Mouse (Mus musculus) lung, postnatal 36 days (tissue): ENCODE results near the gene Fli1.

Experiments
- DNase-seq: peaks from one replicate; pipeline ENCODE4 v3.0.0; 2022; ENCODE audit warnings: mixed read lengths

The Fli1 gene

DNA sequence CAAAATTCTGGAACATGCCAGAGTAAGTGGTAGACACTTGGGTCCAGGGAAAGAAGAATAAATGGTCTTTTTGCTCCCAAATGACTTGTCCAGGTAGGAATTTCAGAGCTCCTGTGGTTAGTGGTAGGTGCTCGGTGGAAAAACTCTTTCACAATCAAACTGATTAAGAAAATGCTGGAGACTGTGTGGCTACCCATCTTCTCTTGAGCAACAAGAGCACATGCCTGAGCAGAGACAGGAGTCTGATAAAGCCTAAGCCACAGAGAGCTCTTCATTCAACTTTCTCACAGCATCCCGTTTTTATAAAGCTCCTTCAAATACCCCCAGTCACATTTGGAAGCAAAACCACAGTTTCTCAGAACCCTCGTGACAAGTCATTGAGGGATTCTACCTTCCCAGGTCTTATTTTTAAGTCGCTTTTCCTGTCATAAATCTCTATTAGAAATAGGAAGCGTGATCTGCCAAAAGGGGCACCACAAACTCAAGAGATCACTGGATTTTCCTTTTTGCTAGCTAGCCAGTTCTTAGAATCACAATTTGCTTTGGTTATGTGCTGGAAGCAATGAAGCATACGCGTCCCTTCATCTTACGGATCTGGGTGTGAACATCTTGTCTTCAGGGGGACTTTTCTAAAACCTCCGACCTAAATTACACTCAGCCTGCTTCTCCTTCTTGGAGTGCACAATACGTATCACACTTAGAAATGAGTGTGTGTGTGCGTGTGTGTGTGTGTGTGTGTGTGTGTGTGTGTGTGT, 40.2 kb downstream of the Fli1 start:
- DNase-seq = no peak

DNA sequence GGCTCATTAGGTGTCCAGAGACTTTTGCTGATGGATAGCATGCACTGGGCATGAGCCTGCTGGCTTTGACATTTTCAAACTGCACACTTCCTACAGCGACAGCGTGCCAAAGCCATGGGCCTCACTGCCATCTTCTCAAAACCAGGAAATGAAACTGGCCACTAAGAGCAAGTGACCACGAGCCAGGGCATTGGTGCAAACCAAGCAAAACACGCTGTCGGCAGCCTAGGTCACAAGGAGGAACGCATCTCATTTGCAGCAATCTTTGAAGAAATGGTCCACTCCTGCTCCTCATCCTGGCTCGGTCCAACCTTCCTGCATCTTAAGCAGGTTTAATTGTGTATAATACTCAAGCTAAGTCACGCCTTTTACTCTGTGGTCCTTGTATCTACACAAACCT, 41.8 kb downstream of the Fli1 start:
- DNase-seq = peak; percentile 68

DNA sequence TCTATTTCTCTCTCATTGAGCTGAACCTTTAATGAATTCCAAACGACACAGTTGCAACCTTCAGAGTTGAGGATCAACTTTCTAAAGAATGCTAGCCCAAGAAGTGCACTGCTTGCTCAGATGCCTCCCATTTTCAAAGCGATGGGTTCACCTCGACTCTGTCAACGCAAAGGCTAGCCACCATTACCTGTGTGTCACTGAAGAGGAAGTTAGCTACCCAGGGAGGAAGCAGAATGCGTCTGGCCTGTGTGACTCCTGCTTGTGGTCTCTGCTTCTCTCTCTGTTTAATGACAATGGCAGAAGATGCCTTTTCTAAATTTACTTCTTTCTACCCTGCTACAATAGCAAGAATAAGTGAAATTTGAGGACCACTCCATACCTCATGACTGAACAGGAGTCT, 42.6 kb downstream of the Fli1 start:
- peak; percentile 47 for DNase-seq

DNA sequence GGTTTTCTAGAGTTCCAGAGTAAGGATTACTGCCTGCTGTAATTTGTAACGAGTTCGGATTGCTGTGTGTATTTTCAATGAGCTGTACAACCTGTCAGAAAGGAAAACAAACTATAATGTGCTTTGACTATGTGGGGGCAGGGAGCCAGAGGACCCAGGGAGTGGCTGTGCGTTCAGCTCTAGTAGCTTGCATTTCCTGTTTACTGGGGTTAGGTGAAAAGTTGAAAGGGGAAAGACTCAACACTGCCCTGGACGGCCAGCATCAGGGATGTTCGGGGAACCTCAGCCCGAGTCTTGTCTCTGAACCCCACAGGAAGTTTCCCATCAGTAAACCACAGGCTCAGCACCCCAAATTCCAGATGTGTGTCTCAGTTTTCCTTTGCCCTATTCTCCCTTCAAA, 43.2 kb downstream of the Fli1 start:
- DNase-seq = peak; percentile 58

DNA sequence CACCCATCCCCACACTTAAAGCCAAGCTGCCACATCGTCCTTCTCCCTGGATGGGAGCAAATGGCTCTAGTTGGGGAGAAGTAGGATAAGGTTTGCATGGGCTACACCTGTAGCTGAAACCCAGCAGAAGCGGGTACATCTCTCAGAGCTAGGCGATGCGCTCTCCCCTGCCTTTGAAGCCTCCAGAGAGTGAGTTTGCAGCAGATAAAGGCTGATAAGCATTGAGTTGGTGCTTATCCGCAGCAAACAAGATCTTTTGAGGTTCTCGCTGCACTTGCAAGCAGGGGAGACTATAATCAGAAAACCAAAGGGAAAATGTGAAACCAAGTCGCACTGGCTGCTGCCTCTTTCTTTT, 47.0 kb downstream of the Fli1 start:
- no peak for DNase-seq

DNA sequence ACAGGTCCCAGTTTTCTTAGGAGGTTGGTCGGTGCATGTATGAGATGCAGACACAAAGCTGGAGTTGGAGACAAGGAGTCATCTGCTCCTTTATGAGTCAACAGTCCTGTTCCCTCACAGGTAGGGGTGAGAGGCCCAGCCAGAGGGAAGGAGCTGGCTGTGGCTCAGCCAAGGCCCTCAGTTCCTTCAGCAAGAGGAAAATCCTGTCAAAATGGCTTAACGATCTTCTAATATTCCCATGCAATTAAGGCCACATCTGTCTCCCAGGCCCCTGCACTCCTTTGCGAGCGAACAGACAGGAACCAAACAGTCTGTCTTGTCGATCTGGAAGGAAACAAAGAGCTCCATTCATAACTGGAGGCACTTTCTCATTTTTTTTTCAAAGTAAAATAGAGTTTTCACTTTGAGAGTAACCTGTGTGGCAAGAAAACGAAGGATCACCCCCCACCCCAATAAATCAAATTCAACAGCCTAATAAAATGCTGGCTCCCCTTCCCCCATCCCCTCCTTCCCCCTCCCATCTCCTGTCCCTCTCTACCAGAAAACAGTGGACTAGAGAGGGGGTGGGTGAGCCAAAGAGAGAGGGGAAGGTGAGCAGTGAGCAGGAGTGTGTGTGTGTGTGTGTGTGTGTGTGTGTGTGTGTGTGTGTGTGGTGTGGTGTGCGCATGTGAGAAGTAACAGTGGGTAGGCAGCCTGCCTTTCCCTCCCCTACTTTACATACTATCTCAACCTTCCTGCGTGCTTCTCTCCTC, 47.6 kb downstream of the Fli1 start:
- DNase-seq = no peak

DNA sequence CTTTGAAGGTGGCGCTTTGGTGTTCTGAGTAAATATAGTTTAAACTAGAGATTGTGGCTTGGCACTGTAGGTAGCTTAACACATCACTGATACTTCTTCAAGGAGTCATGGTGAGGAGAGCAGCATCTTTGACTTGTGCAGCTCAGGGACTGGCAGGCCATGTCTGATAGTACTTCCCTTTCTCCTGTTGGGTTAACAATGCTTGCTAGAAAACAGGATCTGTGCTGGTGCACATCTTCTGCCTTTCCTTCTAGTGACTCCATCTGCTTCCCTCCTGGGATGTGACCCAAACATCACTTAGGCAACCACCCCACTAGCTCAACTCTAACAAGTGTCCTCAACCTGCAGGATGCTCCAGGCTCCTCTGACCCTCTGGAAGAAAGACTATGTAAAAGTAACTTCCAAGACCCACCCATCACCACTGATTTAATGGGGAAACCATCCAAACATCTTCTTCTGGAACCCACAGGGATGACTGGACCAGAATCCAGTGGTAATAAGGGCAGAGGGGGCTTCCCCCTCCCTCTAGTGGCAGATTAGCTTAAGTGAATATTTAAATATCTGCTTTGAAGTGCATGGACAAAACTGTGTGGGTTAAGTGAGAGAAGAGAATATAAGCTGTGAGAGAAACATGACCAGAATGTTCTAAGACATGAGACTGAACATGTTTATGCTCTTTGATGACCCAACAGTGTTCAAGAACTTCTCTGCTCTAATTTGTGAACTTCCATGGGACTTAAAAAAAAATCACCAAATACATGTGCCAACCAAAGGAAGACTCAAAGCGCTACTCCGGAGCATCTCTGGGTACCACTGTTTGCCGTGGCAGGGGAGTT, 48.9 kb downstream of the Fli1 start:
- DNase-seq = no peak

DNA sequence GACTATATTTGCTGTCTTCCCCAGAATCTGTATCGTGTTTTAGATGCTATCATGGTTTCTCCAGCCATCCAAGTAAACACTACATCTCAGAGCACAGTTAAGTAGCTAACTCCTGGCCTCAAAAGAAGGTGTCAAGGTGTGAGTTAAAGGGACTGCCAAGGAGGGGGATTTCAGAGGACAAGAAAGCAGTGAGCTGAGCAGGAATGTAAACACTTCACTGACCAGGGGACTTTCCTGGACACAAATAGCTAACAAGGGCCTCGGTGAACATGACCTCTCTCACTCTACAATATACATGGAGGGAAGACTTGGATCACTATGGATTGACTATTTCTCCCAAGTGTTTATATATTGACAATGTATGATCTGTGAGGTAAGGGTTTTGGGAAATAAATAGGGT, 49.9 kb downstream of the Fli1 start:
- DNase-seq = no peak

DNA sequence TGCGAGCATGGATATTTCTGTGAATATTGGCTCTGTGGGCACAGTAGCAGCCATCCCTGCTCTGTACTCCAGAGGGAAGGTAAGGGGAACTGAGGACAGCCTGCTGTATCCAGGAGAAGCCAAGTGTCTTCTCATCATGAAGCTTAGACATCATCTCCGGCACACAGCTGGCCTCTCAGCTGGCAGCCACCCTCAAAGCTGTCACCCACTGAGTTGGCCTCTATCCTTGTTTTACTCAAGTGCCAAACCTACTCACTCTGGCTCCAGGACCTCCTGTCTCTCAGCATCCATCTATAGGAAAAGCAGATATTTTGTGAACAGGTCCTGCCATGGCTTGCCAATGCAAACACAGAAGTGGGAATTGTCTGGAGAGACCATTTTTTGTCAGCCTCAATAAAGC, 51.2 kb downstream of the Fli1 start:
- DNase-seq = no peak

DNA sequence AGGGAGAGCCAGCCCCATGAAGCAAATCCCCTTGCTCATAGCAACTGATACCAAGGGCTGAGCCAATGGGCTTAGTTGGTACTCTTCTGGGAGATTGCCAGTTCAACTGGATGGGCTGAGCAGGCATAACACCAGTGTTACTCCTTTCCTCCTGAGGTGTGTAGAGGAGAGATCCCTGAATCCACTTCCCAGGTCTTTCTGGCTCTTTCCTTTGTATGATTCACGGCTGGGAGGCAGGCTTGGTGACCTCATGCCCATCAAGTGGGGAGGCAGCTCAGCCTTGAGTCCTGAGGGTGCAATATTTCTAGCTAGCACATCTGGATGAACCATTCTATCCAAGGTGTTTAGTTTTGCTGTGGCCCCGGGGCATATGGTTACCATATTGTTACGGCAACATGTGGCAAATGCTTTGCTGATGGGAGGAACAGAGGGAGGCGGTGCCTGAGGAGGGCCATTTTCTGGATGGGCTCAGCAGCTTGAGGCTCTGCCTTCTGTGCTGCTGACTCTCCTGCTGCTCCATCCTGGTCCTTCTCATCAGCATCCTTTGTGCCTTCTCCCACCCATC, 52.8 kb downstream of the Fli1 start:
- DNase-seq = no peak

DNA sequence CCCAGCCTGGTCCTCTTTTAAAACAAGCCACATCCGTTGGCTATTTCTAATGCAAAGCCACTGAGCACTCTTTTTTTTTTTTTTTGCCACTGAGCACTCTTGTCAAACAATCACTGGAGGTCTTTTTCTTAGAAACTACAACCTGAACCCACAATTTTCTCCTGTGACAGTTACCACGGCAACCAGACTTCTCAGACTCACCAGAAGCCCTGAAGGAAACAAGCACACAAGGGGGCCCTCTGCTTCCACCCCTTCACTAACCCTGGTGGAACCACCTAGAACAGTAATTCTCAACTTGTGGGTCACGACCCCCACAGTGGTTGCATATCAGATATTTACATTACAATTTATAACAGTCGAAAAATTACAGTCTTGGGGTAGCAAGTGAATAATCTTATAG, 53.3 kb downstream of the Fli1 start:
- no peak for DNase-seq

DNA sequence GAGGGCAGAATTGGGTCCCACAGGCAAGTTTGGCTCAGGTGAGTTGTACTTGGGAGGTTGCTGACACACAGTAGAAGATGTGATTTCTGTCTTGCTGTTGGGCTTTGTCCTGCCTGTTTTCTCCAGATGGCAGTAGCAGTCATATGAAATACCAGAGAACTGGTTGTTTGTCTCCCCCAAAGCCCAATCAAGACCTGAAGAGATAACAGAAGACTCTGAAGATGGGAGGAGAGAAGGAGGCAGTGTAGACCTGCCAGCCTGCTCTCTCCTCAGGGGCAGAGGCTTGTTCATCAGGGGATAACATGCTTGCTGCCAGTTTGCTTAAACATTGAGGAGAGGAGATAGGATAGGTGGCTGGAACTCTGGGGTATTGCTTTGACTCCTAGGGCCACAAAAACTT, 54.0 kb downstream of the Fli1 start:
- no peak for DNase-seq

DNA sequence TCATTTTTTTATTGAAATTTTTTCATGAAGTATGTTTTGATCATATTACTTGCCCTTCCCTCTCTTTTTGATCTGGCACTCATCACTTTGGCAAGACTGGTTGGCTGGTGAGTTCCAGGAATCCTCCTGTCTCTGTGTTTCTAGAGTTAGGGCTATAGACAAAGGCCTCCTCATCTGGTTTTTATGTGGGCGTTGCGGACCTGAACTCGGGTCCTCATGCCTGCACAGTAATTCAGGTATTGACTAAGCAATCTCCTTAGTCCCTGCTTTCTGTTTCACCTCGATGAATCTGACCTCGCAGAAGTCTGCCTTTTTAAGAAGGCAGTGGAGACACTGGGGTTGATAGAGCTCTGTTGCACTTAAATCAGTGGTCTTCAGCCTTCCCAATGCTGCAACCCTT, 54.8 kb downstream of the Fli1 start:
- no peak for DNase-seq

DNA sequence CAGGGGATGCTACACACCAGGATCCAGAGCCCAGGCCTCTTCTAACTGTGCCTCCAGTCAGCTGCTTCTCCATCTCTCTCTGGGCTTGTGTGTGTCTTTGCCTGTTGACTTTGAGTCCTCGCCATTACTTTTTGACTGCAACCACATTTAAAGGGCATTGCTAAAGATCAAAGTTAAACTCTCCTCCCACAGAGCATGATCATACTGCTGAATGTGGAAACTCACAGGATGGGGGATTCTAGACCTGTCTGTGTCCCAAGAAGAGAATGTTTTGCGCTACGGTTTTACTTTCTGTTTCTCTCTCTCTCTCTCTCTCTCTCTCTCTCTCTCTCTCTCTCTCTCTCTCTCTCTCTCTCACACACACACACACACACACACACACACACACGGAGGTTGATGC, 55.3 kb downstream of the Fli1 start:
- DNase-seq = no peak

DNA sequence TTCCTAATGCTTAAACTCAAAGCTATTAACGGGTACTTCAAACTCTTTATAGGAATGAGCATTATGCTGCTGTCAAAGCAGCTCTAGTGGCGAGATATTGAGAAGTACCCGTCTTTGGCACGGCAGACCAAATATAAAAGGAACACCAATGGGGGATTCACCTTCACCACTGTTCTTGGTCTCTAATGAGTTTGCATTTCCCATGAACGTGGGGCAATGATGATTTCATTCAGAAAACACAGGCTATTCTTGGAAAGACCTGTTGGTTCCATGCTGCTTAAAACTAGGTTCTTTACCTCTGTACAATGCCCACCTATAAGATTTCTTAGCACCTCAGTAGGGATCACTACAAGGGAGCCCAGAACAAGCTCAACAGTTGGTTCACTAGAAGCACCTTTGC, 62.2 kb downstream of the Fli1 start:
- no peak for DNase-seq

DNA sequence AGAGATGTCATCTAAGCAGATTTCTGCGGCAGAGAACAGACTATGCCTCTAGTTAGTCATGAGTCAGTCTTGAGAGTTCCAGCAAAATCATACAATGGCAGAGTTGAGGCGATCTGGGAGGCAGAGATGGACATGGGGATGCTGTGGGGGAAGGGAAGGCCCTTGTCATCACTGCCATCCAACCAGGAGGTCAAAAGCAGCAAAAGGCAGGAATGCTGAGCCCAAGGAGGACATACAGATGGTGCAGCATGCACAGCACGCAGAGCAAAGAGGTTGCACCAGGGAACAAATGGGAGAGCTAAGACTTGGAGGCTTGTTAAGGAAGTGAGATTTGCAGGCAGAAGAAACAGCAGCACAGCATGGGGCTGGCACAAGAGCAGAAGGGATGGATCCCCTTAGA, 63.9 kb downstream of the Fli1 start:
- no peak for DNase-seq

DNA sequence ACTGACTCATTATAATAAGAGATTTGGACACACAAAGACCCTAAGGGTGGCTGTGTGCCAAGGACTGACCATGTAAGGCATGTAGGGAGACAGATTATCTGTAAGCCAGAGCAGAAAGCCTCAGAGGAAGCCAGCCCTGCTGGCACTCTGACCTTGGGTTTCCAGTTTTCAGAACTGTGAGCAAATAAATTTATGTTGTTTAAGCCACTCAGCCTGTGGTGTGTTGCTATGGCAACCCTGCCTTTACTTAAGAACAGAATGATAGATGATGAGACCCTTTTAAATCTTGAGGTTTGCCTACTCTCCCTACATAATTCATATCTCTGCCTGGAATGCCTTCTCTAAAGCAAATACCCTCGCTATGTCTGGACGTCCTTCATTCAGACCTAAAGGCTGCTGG, 64.6 kb downstream of the Fli1 start:
- DNase-seq = no peak

DNA sequence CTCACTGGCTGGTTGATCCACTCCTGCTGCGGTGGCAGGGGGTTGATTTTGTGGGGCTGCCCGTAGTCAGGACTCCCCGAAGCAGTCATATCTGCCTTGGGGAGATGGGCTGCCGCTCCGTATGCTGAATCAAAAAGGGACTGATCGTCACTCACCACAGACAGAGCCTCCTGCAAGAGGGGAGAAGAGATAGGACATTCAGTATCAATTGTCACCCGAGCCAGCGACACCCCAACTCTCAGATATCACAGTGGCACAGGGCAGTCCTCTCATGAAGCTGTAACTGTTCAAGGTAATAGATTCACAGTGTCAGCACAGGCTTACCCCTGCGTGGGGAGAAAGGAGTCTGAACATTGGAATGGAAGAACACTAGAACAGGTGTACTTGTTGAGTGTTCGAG, 66.1 kb downstream of the Fli1 start:
- no peak for DNase-seq

DNA sequence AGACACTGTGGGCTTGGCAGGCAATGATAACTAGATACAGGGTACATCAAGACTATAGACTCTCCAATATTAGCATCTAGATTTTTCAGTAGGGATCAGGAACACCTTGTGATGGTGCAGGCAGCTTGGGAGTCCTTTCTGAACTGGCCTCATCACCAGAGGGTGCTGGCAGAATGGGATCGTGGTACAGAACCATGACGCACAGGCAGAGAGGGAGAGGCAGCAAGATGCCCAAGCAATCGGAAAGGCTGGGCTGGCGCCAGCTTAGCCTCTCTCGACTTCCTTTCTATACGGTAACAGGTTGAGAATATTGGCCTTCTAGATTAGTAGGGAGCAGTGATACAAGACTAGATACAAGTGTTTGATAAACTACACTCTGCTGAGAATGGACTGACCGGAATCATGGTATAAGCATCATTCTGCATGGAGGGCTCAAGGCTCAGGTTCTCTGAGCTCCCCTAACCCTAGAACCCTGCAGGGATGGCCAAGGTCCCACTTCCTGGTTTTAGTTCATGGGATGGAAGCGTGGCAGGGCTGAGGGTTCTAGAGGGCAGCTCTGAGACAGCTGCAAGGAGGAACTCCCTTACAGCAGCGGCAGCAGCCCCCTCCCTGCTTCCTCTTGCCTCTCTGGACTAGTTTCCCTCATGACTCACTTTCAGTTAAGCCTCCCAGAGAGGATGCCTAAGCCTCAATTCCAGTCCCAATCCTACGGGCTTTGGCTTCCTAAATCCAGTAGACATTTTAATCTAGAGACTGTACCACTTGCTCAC, 67.9 kb downstream of the Fli1 start:
- peak; percentile 40 for DNase-seq

DNA sequence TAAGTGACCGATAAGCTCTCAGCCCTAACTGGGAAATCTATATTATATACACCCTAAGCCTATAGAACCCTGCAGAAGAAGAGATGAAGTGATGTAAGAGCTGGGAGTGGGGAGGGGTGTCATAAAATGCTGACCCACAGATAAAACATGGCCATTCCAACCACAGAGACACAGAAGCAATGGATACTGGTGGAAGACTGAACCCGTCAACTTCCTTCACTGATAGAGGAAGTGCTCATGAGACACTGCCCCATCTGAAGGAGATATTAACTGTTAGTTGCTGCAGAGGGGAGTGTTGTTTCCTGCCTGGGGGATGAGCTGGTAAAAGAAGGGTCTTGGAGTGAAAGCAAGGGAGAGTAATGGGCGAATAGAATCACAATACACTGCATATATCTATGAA, 70.3 kb downstream of the Fli1 start:
- no peak for DNase-seq

DNA sequence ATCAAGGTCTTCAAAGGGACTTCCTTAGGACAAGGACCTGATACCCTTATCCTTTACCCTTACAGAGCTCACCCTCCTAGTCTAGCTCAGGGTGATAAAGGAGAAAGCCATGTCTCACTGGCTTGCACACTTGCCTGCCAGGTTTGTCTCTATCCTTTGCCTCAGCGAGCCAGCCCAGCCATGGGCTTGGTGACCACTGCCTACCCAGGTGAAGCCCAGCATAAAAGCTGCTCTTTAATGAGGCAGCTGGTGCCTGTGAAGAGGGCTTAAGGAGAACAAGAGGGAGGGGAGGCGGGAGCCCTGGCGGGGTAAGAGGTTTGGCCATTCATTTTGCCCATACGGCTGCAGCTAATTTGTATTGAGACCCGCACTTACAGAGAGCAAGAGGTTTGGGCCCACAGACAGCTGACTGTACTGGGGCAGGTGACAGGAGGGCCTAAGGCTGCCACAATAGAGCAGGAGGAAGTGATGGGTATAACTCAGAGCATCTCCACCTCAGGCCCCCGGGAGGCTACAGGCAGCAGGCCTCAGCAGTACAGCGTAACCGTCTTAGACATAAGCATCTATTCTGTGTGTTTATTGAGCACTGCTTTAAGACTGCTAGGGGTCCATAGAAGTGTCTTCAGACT, 73.4 kb downstream of the Fli1 start:
- no peak for DNase-seq

DNA sequence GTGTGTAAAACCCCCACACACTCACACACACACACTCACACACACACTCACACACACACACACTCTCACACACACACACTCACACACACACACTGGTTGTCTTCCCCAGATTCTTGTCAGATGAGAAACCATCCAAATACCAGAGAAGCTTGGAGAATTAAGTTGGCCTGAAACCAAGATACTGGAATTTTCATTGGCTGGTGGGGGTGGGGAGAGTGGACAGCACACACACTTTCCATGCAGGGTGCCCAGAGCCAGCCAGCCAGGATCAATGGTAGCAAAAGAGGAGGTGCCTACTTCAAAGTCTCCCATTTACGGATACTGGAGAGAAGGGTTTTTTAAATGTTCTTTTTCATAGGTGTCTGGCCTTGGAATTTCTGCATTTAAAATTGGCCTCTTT, 74.3 kb downstream of the Fli1 start:
- no peak for DNase-seq
